Mouse (Mus musculus) ES-E14 (cell line): ENCODE measurements at regions not wholly inside any gene's neighbourhood (a gene's known extent, or its start where the extent isn't known, plus 50 kb on each side); places are given as distances from the start of the nearest gene placed in this dataset.

Experiments
- DNase-seq: peaks from one replicate; pipeline ENCODE4 v3.0.0-alpha.2; 2013; ENCODE audit warnings: low read depth, low spot score
- H3K27ac ChIP-seq: 2 replicates; pipeline ENCODE4 v1.5.1; 2012; ENCODE audit warnings: low read depth, mild to moderate bottlenecking, low read length, moderate library complexity, mixed read lengths; ENCODE audit not compliant: poor library complexity, insufficient read depth, severe bottlenecking
- H3K36me3 ChIP-seq: 2 replicates; pipeline ENCODE4 v1.6.1; 2012; ENCODE audit warnings: mild to moderate bottlenecking, low read length, moderate library complexity, mixed read lengths; ENCODE audit not compliant: control insufficient read depth, poor library complexity, insufficient read depth, severe bottlenecking
- H3K4me1 ChIP-seq, 2 experiments: fragments of 150-350 bp in 1 of 2; sonication (generic) in 1 of 2; 2 replicates each; pipeline ENCODE4 v1.6.1; 2012; ENCODE audit warnings: low read length in 2 of 2, mild to moderate bottlenecking in 1 of 2, mixed read lengths in 1 of 2; ENCODE audit not compliant: control insufficient read depth in 2 of 2, insufficient read depth in 2 of 2, poor library complexity in 1 of 2
- H3K4me3 ChIP-seq, 2 experiments: fragments of 150-350 bp in 1 of 2; sonication (generic) in 1 of 2; 2 replicates each; pipeline ENCODE4 v1.5.1; 2012; ENCODE audit warnings: low read length in 2 of 2, low read depth in 1 of 2, mild to moderate bottlenecking in 1 of 2, mixed read lengths in 1 of 2; ENCODE audit not compliant: insufficient read depth in 1 of 2, poor library complexity in 1 of 2, severe bottlenecking in 1 of 2
- H3K9ac ChIP-seq: 2 replicates; pipeline ENCODE4 v1.6.1; 2012; ENCODE audit warnings: low read depth, mild to moderate bottlenecking, low read length, mixed read lengths; ENCODE audit not compliant: poor library complexity, insufficient read depth, severe bottlenecking
- H3K9me3 ChIP-seq: fragments of 150-350 bp; sonication (generic); 2 replicates; pipeline ENCODE4 v1.6.1; 2012; ENCODE audit warnings: low read depth, mild to moderate bottlenecking, low read length; ENCODE audit not compliant: control insufficient read depth, insufficient read depth
- CHD2 ChIP-seq: IDR thresholded peaks from 2 replicates; pipeline ENCODE4 v1.6.1; 2014; ENCODE audit warnings: mild to moderate bottlenecking, low read depth, low read length, inconsistent platforms
- HCFC1 ChIP-seq: IDR thresholded peaks from 2 replicates; pipeline ENCODE4 v1.6.1; 2012; ENCODE audit warnings: low read length, inconsistent platforms, borderline replicate concordance; ENCODE audit not compliant: insufficient read depth
- MAFK ChIP-seq: IDR thresholded peaks from 2 replicates; pipeline ENCODE4 v1.6.1; 2014; ENCODE audit warnings: mild to moderate bottlenecking, low read depth, low read length, inconsistent platforms; ENCODE audit not compliant: insufficient read depth
- ZC3H11A ChIP-seq: IDR thresholded peaks from 2 replicates; pipeline ENCODE4 v1.6.1; 2012; ENCODE audit warnings: low read depth, mild to moderate bottlenecking, inconsistent platforms, low read length, borderline replicate concordance
- ZNF384 ChIP-seq: IDR thresholded peaks from 2 replicates; pipeline ENCODE4 v1.6.1; 2012; ENCODE audit warnings: low read depth, low read length, inconsistent platforms
- in situ Hi-C, 2 experiments: fragments of 600-800 bp; cut with MboI; formaldehyde crosslinking; loops; one replicate each; pipeline ENCODE4 v1.15.1; 2025; ENCODE audit warnings: low sequenced_read_pairs in 2 of 2, inconsistent platforms in 1 of 2; ENCODE audit not compliant: unreplicated experiment in 2 of 2

DNA sequence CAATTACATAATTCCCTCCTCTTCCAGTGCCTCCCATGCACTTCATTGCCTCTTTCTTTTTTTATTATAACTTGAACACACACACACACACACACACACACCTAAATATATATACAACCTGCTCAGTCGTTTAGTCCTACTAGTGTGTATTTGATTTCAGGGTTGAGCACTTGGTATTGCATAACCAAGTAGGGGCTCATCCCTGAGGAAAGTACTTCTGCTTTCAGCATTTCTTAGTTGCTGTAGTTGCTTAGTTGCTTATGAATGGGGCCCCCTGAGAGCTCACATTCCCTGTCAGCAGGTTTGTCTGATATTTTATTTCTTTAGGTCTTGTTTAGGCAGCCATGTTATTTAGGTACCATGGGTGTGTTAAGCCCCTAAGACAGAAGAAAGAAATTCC, 271.3 kb upstream of the Cdyl start:
- Histone ChIP-seq H3K4me1 (peaks cover 0 to 2% of the 10 kb centered on the region in 2 experiments; a peak in 1 of 4 replicates), H3K27ac (no peak overlapping the region), H3K9me3 (no peaks in the 10 kb centered on the region), H3K36me3 (no peaks in the 10 kb centered on the region), H3K9ac (no peak overlapping the region), H3K4me3 (no peak overlapping the region)
- TF ChIP-seq ZC3H11A, result no peak
- TF ChIP-seq CHD2, result no peak
- no peak for TF ChIP-seq MAFK
- no peak for TF ChIP-seq ZNF384
- no peak for TF ChIP-seq HCFC1
- no peak for DNase-seq
- in situ Hi-C loops, result no loop called here

DNA sequence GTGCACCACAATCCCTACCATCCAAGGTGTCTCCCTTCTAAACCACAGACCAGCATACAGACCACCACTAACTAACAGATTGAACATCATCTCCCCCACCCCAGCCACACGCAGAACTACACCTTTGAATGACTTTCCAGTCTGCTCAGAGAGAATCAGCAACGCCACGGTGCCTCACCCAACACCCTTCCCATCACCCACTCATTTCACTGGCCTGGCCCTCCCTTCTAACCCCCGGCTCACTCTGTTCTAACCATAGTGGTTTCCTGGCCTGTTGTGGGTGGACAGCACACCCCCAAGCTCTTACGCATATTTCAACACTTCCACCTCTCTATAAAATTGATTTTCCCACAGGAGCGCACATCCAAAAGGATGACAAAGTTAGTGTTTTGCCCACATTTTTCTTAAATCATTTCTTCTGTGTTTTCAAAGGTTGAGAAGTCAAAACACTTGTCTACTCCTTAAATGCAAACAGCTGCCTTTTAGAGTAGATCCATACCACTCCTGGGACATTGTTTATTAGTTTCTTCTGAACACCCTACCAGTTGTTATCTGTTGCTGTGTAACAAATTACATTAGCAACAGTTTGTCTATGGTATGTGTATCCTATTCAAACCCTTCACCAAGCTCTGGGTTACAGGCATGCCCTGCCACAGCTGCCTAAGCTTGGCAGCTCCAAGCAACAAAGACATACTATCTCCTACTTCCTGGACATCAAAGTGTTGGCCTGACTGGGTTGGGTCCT, 269.7 kb upstream of the Cdyl start:
- H3K36me3 ChIP-seq, result no peaks in the 10 kb centered on the region

GRCm38 (mm10) chr13:35390526-35390880, 269.1 kb upstream of the Cdyl start:
- Histone ChIP-seq H3K9ac (no peak overlapping the region), H3K36me3 (no peaks in the 10 kb centered on the region), H3K4me3 (no peak overlapping the region), H3K9me3 (no peaks in the 10 kb centered on the region), H3K4me1 (peaks cover 0 to 2% of the 10 kb centered on the region in 2 experiments; a peak in 1 of 4 replicates), H3K27ac (no peak overlapping the region)
- in situ Hi-C loops, result no loop called here
- no peak for TF ChIP-seq MAFK
- TF ChIP-seq ZNF384, result no peak
- no peak for TF ChIP-seq CHD2
- TF ChIP-seq HCFC1, result no peak
- TF ChIP-seq ZC3H11A, result no peak
- no peak for DNase-seq

More for the DNA sequence above, 269.7 kb upstream of the Cdyl start:
- H3K27ac ChIP-seq, result no peak overlapping the region
- peaks cover 0 to 2% of the 10 kb centered on the region in 2 experiments; a peak in 1 of 4 replicates for H3K4me1 ChIP-seq
- H3K9me3 ChIP-seq, result no peaks in the 10 kb centered on the region
- no peak overlapping the region for H3K9ac ChIP-seq
- in situ Hi-C loops, result no loop called here
- TF ChIP-seq MAFK (no peak), CHD2 (no peak), HCFC1 (no peak), ZNF384 (no peak), ZC3H11A (no peak)
- DNase-seq, result no peak
- H3K4me3 ChIP-seq, result no peak overlapping the region

DNA sequence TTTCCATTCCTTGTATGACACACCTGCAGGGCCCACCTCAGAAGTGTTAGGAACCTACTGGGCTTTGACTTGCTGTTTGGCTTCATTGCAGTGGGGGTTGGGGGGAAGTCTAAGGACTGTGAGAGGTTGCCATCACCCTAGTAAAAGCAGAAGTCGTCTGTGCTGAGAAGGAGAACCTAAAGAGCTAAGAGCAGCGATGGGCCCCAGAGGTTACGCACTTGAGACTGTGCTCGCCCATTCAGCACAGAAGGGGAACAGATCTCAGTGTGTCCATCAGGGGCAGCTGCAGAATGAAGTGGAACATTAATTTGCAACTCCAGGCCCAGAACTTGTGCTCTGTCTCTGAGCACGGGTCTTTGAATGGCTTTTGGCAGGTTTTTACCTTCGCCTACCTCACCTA, 267.5 kb upstream of the Cdyl start:
- H3K4me3 ChIP-seq, result no peak overlapping the region
- H3K4me1 ChIP-seq, result peaks cover 0 to 4% of the 10 kb centered on the region in 2 experiments; a peak in 1 of 4 replicates
- H3K9ac ChIP-seq, result no peak overlapping the region
- H3K36me3 ChIP-seq, result no peaks in the 10 kb centered on the region
- DNase-seq, result no peak
- no peak overlapping the region for H3K27ac ChIP-seq
- in situ Hi-C loops, result no loop called here
- TF ChIP-seq HCFC1 (no peak), ZC3H11A (no peak), CHD2 (no peak), MAFK (no peak), ZNF384 (no peak)
- H3K9me3 ChIP-seq, result no peaks in the 10 kb centered on the region

GRCm38 (mm10) chr13:35395192-35395591, 264.4 kb upstream of the Cdyl start:
- in situ Hi-C loops, result no loop called here
- TF ChIP-seq HCFC1, result no peak
- TF ChIP-seq ZNF384, result no peak
- TF ChIP-seq ZC3H11A, result no peak
- no peak for TF ChIP-seq CHD2
- no peak for TF ChIP-seq MAFK
- Histone ChIP-seq H3K36me3 (no peaks in the 10 kb centered on the region), H3K4me1 (peaks cover 0 to 3% of the 10 kb centered on the region in 2 experiments; a peak in 1 of 4 replicates), H3K9me3 (no peaks in the 10 kb centered on the region), H3K9ac (no peak overlapping the region), H3K4me3 (no peak overlapping the region), H3K27ac (no peak overlapping the region)
- DNase-seq, result no peak
